Mouse (Mus musculus) fat pad, adult 2 months (tissue): Measurements from ENCODE around the gene Spon1.

Experiments used
- DNase-seq: peaks from one replicate; pipeline ENCODE4 v3.0.0-alpha.2; 2011; ENCODE audit warnings: low read depth, low spot score; ENCODE audit errors: extremely low read depth

Spon1 gene

DNA sequence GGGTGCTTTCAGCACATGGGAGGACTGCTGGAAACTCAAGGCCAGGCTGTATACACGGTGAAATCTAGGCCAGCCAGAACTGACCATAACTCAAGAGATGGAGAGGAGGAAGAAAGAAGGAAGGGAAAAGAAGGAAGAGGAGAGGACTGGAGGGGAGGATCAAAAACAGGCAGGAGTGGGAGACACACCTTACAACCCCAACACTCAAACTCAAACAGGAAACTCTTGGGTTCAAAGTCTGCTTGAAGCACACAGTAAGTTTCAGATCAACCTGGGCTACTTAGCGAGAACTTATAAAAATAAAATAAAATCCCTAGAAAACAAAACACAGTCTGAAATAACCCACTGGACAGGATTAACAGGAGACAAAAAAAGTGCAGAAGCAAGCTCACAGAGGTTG is 280.0 kb downstream of the Spon1 start:
- no peak for DNase-seq

DNA sequence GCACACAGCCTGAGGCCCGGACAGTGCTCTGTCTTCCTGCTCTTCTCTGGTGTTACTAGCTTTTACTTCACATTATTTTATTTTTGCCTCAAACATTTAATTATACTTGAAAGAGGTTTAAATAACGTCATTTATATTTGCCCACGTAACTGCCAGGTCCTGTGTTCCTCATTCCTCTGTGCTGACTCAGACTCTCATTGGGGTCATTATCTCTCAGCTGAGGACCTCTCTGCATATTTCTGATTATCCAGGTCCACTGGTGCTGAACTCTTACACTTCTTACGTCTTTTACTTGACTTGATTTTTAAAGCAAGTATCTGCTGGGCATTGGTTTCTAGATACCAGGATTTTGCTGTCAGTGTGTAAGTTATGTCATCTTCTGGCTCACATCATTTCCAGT is 287.9 kb downstream of the Spon1 start:
- DNase-seq: no peak

DNA sequence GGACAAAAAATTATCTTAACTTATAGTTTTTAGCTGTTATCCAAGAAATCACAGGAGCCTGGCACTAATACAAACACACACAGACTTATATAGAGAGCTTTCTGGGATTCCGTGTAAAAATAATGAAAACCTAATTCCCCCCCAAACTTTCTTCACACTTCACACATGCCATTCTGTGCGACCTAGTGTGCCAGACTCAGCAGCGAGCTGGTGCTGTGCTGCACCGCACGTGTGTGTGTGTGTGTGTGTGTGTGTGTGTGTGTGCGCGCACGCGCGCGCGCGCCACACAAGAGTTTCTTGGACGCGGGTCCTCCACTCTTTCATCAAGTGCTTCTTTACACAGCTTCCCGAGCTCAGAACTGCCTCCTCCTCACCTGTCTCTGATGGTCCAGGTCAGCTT is 292.4 kb downstream of the Spon1 start:
- no peak for DNase-seq

DNA sequence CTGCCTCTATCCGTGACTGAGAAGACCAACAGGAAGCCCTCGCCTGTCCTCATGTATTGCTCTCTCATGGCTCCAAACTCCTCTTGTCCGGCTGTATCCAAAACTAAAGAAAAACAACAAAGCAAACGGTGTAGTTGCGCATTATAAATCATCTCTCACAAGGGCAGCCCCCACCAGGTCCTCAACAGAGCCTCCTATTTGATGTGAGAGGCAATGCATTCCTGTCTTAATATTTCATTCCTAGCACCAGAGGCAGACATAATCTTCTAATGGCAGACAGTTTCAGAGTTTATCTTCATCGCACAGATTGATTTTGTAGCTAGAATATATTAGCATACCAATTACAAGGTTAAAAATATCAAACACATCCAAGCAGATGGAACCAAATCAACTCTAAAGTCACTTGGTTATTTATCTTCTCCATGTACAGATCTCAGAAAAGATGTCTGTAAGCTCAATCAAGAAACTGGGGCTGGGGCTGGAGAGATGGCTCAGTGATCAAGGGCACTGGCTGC is 293.2 kb downstream of the Spon1 start:
- no peak for DNase-seq

DNA sequence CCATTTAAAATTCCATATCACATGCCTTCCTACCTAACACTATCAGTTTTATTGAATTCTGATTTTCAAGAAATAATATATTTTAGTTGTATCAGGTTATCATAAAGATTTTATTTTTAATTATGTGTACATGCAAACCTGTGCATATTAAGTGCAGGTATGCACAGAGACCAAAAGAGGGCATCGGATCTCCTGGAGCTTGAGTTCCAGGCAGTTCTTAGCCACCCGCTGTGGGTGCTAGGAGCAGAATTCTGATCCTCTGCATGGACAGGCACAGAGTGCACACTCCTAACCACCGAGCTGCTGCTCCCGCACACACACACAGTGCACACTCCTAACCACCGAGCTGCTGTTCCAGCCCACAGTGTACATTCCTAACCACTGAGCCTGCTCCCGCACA is 294.6 kb downstream of the Spon1 start:
- DNase-seq: no peak

DNA sequence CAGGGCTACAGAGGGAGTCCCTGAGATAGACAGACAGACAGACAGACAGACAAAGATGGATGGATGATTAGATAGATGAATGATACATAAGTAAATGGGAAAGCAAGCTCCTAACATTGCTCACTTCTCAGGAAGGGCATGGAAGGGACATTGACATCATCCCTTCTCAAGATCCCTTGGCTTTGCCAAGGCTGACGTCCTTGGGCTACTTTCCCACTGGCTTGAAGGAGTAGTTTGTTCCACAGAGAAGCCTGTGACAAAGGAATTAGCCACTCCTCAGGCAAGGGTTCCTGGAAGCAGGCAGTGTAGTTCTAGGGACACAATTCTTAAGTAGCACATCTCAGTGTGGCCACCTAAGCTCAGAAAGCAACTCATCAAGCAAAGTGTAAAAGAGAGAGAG is 296.7 kb downstream of the Spon1 start:
- no peak for DNase-seq

DNA sequence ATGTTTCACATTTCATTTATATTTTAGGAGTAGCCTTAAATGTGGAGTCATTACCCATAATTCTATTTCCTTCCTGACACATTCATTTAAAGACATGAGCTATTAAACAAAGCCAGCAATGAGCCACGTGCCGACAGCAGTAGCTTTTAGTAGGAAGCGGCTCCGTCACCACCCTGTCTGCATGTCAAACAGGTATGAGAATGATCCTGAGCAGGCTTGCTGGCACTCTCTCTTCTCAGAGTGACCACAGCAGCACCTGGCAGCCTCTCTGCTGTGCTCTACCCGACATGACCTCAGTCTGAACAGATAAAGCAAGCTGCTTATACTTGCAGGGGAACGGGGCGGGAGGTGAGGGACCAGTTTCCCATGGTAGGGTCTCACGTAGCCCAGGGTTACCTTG is 297.7 kb downstream of the Spon1 start:
- DNase-seq: no peak

DNA sequence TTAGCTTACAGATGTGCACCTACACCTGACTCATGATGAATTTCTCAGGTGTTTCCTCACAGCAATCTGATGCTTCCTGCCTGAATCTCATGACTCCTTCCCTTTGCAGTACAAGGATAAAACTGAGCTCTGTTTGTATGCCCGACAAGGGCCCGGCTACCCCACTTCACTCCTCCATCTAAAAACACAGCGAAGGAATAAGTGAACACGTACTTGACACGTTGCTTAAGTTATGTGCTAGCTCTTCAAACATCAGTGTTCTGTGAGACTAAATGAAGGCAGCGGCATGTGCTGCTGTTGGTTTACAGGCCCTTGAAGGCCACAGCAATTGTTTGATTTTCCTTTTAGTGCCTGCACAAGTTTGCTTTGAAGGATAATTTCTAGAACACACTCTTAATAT is 298.2 kb downstream of the Spon1 start:
- DNase-seq: no peak

DNA sequence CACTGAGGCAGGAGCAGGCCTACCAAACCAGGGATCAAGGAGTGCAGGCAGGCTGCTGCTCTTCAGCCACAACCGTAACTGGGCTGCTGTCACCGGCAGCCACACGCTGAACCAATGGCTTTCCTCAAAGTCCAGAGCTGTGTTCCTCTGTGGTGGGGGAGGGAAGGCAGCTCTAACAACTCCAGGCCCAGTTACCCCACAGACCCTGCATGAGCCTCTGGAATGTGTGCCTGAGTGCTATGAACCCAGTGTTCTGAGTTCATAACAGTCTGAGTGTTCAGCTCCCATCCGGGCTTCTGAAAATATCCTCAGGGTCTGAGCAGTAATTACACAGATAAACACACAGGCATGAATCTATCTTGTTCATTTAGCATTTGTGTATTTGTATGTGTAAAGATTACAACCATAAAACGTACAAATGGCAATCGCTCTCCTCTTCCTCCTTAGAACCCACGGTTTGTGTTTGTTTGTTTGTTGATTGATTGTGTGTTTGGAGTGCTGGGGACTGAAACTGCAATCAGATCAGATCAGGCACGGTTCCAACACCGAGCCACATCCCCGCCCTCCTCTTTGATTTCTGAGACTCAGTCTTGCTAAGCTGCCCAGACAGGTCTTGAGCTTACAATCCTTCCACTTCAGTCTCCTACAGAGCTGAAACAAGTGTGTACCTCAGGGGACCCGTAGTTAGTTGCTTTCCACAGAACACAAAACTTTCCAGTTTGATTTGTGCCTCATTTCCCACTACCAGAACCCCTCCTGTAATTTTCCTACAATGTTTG is 299.8 kb downstream of the Spon1 start:
- no peak for DNase-seq

DNA sequence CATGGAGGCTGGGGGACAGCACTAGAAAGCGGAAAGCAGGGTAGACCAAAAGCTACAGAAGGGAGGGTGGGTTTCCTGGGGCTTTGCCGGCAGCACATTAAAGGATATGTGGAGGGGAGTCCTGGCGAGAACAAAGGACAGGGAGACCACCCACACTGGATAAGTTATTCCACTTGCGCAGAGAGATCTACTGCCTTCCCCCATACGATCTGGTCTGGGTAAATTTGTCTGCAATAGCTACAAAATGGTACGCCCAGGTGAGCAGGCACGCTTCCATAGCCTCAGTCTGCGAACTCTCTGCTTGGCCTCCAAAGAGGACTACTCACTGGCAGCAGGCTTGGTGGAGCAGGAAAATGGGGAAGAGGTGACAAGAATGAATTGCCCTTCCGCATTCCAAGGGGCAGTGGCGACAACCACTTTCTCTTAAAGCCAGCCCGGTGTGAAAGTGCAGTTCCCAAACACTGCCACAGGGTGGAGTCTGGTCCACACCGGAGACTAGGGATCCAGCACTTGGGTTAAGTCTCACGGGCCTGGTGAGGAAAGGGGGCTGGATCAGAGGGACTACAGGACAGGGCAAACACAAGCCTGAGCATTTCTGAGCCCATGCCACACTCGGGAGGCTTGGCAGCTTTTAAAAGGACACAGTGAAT is 300.9 kb downstream of the Spon1 start:
- DNase-seq: no peak

DNA sequence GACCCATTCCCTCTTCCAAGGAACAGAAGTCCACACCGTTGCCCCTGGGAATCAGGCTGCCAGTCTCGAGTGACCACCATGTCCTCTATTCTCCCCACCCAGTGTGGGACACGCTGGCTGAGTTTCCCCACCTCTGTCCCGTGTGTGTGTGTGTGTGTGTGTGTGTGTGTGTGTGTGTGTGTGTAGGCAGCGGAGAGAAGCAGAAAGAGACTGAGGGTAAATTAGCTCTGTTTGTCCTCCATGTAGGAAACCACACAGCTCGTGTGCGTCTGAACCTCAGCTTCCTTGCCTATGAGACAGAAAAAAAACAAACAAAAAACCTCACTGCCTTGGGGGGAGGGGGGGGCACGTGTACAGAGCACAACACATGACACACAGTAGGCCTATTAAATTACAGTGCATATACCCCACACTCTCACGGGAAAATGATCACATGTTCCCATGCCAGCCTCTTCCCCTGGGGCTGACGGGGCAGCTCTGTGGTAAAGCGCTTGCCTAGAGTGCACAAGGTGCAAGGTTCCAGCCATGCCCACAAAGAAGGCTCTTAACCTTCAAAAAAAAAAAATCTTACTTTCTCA is 303.2 kb downstream of the Spon1 start:
- DNase-seq: no peak

DNA sequence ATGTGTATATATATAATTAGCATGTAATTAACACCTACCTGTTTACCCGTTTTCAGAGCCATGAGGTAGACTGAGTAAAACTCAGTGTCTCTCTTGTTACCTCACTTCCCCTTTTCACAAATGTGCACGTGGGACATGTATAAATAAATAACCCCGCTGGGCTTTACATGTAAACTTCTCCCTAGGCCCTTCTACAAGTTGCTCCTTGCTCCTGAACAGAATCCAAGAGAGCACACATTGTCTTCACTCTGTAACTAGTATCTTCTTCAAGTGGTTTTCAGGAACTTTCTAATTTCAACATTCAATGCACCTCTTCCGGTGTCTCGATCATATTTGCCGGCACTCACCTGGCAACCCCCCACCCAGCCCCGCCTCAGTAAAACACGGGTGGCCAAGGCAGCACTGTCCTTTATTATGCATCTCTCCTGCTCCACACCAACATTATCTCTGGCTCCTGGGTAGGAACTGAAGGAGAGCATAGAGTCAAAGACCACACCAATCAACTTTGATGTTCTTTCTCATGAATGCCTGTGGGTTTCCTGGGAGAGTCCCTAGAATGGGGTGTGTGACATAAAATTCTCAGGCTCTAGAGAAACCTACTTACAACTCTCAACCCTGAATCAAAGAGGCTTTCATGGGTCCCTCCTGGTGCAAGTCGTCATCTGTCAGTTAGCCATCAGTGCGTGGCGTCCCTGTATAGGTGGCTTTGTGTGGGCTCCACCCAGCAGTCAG is 304.1 kb downstream of the Spon1 start:
- no peak for DNase-seq

DNA sequence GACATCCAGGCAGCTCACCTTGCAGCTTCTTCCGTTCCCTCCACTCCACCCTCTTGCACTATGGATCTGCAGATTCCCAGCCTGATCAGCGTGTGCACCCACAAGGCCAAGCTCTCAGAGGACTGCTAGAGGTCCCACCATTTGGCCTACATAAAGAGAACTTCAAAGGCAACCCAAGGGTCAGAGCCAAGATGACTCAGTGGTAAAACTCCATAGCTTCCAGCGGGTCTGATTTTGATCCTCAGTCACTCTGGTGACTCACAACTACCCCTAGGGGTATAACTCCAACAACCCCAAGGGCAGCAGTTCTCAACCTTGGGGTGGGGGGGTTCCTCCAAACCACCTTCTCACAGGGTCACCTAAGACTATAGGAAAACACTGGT is 304.7 kb downstream of the Spon1 start:
- no peak for DNase-seq

DNA sequence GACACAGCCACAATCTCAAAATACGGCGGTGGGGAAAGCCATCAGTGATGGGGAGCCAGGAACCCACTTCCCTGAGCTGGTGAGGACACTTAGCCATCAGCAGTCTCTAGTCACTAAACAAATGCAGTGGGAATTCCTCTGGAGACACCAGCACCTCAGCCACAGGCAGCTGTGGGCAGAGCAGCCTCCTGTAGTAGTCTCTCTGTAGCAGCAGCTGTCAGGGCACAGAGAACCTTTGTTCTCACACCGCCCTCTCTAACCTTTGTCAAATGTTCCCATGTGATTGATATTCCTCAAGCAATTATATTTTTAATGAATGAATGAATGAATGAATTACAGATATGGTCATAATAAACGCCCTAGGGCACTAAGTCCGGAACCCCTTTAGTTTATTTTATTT is 305.6 kb downstream of the Spon1 start:
- no peak for DNase-seq

DNA sequence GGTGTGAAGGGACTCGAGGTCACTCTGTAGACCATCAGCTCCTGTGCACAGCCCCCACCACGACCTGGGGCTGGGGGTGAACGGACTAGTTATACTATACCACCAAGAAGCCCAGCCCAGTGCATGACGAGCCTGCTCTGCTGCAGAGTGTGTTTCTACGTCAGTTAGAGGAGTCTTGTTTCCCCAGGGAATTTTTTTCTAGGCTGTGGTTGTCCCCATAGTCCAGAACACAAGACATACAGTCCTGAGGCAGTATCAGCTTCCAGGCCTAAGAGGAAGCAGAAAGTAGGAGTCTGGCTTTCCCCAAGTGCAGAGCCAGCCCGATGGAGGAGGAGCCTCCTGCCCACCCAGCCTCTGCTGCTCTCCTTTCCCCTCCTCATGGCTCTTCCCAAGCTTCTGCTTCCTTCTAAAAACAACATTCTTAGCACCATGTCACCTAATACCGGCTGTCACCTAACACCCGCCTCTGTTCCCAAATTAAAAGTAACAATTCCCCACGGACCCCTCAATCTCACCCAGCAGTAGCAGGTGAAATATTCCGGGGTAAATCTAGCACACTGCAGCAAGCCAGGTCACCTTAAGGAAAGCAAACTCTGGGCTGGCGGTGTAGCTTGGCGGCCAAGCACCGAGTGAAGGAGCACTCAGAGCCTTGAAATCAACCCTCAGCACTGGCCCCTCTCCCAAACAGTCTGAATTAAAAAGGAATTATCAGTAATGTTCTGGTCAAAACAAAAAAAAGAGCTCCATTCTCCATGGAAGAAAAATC is 306.2 kb downstream of the Spon1 start:
- DNase-seq: no peak

DNA sequence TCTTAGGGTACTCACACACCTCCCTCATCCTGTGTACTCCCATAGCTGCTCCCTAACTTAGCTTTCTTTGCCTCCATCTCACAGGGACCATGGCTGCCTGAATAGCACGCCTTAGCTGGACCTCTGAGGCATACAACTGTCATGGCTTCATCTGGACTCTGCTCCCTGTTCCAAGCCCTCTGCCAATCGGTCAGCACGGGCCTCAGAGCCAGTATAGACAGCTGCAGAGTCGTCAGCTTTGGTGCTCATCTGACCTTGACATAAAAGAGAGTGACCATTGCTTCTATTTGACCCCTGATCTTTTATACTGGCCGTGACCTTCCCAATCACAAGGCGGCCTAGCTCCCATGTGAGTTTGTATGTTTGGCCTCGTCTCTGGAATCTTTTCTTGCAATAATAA is 308.3 kb downstream of the Spon1 start:
- no peak for DNase-seq

DNA sequence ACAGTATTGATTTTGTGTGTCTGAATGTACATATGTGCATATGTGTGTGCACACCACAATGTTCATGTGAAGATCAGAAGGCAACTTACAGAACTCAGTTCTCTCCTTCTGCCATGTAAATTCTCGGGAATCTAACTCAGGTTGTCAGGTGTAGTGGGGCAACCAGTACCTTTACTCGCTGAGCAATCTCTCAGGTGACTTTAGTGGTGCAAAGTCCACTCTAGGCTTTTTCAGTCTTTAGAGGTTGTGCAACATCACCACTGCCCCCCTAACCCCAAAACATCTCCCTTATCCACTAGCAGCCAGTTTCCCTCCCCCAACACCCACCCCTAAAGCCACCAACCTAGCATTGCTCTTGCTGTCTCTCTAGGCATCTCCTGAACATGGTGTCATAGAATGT is 308.8 kb downstream of the Spon1 start:
- no peak for DNase-seq

DNA sequence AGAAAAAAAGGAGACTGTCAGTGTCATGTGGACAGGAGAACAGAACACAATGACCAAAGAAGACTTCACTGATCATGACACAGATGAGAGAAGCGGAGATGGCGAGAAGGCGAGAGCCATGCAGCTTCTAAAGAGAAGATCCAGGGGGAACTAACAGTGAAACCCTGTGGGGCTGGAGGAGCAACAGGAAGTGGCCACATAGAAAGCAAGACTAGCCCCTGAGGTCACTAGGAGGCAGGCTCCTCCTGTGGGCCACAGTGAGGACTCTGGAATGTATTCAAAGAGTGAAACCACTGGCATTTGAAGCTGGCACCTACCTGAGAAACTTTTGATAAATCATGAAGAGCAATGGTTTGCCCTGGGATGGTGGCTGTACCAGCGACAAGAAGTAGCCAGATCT is 313.5 kb downstream of the Spon1 start:
- DNase-seq: no peak

DNA sequence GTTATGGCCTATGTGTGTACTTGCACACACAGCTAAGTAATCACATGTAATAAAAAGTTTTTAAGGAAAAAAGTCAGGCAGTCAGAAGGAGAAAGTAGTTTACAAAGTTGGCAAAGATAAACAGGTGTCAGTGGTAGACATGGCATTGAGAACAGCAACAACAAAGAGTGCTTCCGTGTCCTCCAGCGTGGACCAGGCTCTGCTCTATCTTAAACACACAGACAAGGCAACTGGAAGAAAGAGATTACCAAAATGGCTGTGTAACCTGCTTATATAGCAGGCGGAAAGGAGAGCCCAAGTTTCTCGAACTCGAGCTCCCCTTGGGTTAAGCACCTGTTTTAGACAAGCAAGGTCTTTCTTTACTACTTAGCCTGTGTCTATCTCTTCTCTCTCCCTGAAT is 314.5 kb downstream of the Spon1 start:
- DNase-seq: no peak

DNA sequence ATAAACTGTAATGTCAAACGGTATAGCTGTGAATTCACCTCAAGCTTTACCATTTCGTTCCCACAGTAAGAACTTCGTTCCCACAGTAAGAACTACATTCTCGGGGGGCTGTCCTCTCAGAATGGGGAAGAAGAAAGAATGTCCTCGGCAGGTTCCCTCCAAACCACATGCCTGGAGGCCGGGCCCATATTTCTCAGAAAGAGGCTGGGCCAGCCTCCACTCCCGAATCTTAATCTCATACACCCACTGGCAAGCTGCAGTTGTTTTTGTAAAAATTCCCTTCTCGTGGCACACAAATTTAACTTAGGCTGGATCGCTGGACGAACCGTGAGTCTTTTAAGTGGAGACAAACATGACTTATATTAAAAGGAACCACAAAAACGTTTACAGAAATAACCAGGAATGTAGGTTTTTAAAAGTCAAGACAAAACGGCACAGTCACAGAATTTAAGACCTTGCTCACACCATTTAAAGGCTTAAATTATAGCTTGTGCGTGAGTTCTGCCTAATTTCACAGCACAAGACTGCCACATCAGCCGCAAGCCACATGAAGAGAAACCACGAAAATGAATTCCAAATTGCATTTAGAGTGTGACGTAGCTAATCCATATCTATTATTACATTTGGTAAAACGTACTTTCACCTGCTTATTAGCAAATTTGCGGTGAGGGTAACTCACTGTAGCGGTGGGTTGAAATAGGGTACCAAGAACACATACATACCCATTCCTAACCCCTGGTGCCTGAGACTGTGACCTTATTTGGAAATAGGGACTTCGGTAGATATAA is 316.0 kb downstream of the Spon1 start:
- no peak for DNase-seq
